Mouse (Mus musculus) spleen, adult 2 months (tissue): Measurements from ENCODE around the gene Tnnt1. TPM values are rescaled to one million over a fixed set of nuclear protein-coding genes. Genes with fewer than 3 reads are reported as not detected.
A peak's percentile ranks its signal among the peaks of the same experiment; 100 is the strongest.

Experiments used
- DNase-seq, 2 experiments: peaks; one replicate each; pipeline versions ENCODE4 v3.0.0 to v3.0.0-alpha.2; 2012 to 2021; ENCODE audit warnings: low spot score in 2 of 2, low read depth in 1 of 2
- H3K27ac ChIP-seq: fragments of 200-500 bp; 2 replicates; pipeline ENCODE4 v1.5.1; 2012; ENCODE audit warnings: low read length, inconsistent platforms; ENCODE audit not compliant: insufficient read depth
- H3K27me3 ChIP-seq: fragments of 200-500 bp; 2 replicates; pipeline ENCODE4 v1.6.1; 2012; ENCODE audit warnings: mild to moderate bottlenecking, moderate library complexity, low read length, inconsistent platforms; ENCODE audit not compliant: control insufficient read depth, insufficient read depth
- H3K36me3 ChIP-seq: fragments of 200-500 bp; 2 replicates; pipeline ENCODE4 v1.6.1; 2012; ENCODE audit warnings: mild to moderate bottlenecking, low read length, inconsistent platforms; ENCODE audit not compliant: control insufficient read depth, insufficient read depth
- H3K4me1 ChIP-seq: fragments of 200-500 bp; 2 replicates; pipeline ENCODE4 v1.6.1; 2011; ENCODE audit warnings: inconsistent platforms; ENCODE audit not compliant: control insufficient read depth, insufficient read depth, insufficient read length
- H3K4me3 ChIP-seq: fragments of 200-500 bp; 2 replicates; pipeline ENCODE4 v1.5.1; 2011; ENCODE audit warnings: mild to moderate bottlenecking, inconsistent platforms; ENCODE audit not compliant: insufficient read depth, insufficient read length; ENCODE audit errors: extremely low read depth
- CTCF ChIP-seq: fragments of 200-500 bp; IDR thresholded peaks from 2 replicates; pipeline ENCODE4 v1.5.1; 2011; ENCODE audit warnings: mild to moderate bottlenecking, inconsistent platforms; ENCODE audit not compliant: insufficient read depth, insufficient read length, insufficient replicate concordance; ENCODE audit errors: extremely low read depth
- POLR2A ChIP-seq: fragments of 200-500 bp; IDR thresholded peaks from 2 replicates; pipeline ENCODE4 v1.6.1; 2011; ENCODE audit warnings: low read depth, low read length, inconsistent platforms
- WGBS: fragments of 180-500 bp; shearing (Covaris S2); methylation state at CpG from one replicate; pipeline ENCODE4 v1.1.7; 2018; 5-methylcytosine and 5-hydroxymethylcytosine counted together
- polyA plus RNA-seq: library from polyadenylated mRNA; depleted of rRNA; stranded (reverse); fragments of >200 nt; gene quantifications from 2 replicates; pipeline ENCODE4 v1.2.3, GENCODE M21; 2012

Gene Tnnt1
- polyA plus RNA-seq, 1 experiment, result 0.53 TPM

DNA sequence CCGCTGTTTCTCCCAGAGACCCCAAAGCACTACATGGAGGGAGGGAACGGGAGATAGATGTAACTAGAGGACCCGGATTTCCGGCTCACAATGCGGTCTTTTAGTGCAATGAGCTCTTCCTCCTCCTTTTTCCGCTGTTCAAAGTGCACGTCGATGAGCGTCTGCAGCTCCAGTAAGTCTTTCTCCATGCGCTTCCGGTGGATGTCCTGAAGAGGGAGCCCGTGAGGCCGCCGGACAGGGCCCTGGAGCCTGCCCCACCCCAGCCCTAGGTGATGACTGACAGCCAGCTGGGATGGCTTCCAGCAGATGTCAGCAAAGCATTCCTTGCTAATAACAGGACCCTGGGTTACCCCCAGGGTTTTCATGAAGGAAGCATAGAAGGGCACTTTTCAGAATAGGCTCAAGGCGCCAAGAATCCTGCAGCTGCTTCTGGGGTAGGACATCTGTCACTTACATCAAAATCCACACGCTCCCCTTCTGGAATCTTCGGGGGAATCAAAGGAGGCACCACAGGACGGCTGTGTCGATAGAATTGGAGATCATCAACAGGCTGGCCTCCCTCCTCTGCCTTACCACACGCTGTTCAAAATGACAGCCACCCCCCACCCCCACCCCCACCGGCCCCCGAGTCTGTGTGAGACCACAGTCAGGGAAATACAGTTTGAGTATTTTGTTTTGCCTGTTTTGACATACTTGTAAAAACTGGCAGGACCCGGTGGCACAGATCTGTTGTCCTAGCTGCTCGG, 6.1 kb downstream of the Tnnt1 start:
- Histone ChIP-seq H3K4me3 (no peak overlapping the region), H3K27ac (no peak overlapping the region), H3K36me3 (no peaks in the 10 kb centered on the region), H3K27me3 (no peaks in the 10 kb centered on the region), H3K4me1 (peaks cover 2% of the 10 kb centered on the region; the same call in 1 of the 2 replicates)
- TF ChIP-seq CTCF (peak; percentile 81), POLR2A (no peak)
- 30% methylated on average over 24 of the region's 24 CpGs for WGBS
- peak in 1 of 2 experiments; percentile 66 for DNase-seq

DNA sequence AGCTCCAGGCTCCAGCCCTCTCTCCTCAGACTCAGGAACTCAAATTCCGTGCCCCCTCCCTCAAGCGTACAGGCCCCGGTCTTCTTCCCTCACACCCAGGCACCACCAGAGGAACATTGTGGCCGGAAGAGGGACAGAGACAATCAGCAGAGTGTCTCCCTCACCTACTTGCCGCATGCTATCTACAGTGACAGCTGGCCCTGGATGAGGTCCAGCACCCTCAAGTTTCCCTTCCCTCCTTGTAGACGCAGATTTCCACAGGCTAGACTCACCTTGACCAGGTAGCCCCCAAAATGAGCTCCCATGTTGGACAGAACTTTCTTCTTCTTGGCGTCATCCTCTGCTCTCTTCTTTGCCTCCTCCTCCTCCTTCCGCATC, 7.5 kb downstream of the Tnnt1 start:
- DNase-seq, result no peak
- Histone ChIP-seq H3K27ac (no peak overlapping the region), H3K27me3 (no peaks in the 10 kb centered on the region), H3K36me3 (no peaks in the 10 kb centered on the region), H3K4me3 (no peak overlapping the region), H3K4me1 (peaks cover 8% of the 10 kb centered on the region; the same call in 1 of the 2 replicates)
- 69% methylated on average over 8 of the region's 8 CpGs for WGBS
- no peak for TF ChIP-seq CTCF
- no peak for TF ChIP-seq POLR2A

DNA sequence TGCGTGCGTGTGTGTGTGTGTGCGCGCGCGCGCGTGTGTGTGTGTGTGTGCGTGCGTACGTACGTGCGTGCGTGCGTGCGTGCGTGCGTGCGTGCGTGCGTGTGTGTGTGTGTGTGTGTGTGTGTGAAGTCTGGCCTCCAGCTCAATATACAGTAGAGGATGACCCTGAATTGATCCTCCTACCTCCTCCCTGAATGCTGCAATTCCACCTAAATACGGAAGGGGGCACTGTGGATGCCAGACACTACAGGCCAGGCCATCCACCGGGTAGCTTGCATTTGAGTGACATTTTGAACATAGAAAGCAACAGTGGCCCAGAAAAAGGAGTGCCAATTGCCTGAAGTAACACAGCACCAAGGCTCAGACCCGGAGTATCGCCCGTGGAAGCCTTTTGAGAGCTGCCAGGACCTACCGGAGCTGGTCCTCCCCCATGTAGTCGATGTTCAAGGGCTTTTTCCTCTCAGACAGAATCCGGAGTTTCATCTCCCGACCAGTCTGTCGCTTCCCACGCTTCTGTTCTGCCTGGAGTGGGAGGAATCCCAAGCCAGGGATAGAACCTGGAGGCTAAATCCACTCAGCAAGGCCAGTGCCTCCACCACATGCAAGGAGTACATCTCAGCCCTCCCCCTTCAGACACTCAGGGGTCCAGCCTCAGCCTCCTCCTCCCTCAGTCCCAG, 8.0 kb downstream of the Tnnt1 start:
- Histone ChIP-seq H3K36me3 (no peaks in the 10 kb centered on the region), H3K27ac (no peak overlapping the region), H3K27me3 (no peaks in the 10 kb centered on the region), H3K4me1 (peaks cover 8% of the 10 kb centered on the region; the same call in 1 of the 2 replicates), H3K4me3 (no peak overlapping the region)
- no peak for TF ChIP-seq POLR2A
- TF ChIP-seq CTCF, result peak; percentile 6; the same call in 1 of the 2 replicates
- WGBS, result 86% methylated on average over 31 of the region's 32 CpGs
- no peak for DNase-seq

DNA sequence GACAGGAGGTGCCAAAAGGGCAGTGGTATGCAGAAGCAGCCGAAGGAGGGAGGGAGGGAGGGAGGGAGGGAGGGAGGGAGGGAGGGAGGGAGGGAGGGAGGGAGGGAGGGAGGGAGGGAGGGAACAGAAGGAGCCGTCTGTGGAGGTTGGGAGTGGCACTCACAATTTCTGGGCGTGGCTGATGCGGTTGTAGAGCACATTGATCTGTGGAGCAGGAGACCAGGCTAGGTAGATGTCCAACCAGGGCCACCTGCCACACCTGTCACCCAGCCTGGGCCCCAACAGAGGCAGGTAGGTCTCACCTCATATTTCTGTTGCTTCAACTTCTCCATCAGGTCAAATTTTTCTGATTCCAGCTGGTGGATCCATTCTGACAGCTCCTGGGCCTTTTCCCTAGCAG, 9.0 kb downstream of the Tnnt1 start:
- Histone ChIP-seq H3K27me3 (no peaks in the 10 kb centered on the region), H3K4me1 (peaks cover 8% of the 10 kb centered on the region; the same call in 1 of the 2 replicates), H3K4me3 (no peak overlapping the region), H3K27ac (no peak overlapping the region), H3K36me3 (no peaks in the 10 kb centered on the region)
- WGBS, result 73% methylated on average over 3 of the region's 4 CpGs
- TF ChIP-seq POLR2A (no peak), CTCF (no peak)
- DNase-seq, result no peak

DNA sequence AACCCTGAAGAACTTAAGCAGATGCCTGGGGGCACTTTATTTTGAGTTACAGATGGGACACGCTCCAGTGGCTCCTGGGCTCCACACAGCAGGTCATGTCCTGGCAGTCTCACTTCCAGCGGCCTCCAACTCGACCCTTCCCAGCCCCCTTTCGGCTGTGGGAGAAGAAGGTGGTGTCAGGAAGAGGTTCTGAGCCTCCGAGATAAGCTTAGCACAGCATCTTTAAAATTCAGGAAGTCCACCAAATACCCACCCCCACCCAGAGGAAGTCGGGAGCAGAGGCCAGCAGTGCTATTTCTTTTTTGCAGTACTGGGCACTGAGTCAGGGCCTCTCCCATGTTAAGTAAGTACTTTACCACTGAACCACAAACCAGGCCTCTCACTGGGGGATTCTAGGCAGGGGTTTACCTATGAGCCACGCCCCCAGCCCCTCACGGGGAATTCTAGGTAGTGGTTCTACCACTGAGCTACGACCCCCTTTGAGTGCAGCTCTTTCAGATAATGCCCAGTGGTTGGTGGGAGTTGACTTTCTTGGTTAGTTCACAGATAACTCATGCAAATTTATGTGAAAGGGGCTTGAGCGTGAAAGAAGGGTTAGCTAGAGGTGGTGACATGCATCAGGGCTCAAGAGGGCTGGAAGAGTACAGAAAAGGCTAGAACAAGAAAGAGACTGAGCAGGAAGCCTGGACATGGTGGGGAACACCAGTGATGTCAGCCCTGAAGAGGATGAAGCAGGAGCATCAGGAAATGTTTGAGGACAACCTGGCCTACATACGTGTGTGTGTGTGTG, 11.3 kb downstream of the Tnnt1 start:
- no peak for TF ChIP-seq CTCF
- TF ChIP-seq POLR2A, result no peak
- H3K27ac ChIP-seq, result peak overlapping the region; percentile 61
- H3K4me3 ChIP-seq, result no peak overlapping the region
- H3K27me3 ChIP-seq, result no peaks in the 10 kb centered on the region
- H3K4me1 ChIP-seq, result peaks cover 13% of the 10 kb centered on the region; the same call in 1 of the 2 replicates
- no peaks in the 10 kb centered on the region for H3K36me3 ChIP-seq
- 25% methylated on average over 11 of the region's 11 CpGs for WGBS
- no peak for DNase-seq

DNA sequence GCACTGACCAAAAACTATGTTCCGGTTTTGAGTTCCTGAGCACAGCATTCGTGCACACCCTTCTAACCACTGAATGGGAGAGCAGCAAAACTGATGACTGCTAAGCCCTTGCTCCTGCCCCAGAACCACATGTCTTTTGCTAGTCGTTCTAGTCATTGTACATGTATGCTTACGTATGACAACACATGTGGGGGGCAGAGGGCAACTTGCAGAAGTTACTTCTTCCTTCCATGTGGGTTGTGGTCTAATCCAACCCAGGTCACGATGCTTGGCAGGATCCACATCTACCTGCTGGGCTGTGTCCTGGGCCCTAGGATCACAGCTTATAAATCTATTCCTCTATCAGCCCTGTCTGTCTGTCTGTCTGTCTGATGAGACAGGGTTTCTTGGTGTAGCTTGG, 12.3 kb downstream of the Tnnt1 start:
- no peak for DNase-seq
- H3K27ac ChIP-seq, result peak overlapping the region; percentile 61
- TF ChIP-seq CTCF, result no peak
- TF ChIP-seq POLR2A, result no peak
- peaks cover 19% of the 10 kb centered on the region; the same call in 1 of the 2 replicates for H3K4me1 ChIP-seq
- no peak overlapping the region for H3K4me3 ChIP-seq
- WGBS, result 68% methylated on average over 5 of the region's 5 CpGs
- peaks cover 2% of the 10 kb centered on the region; the same call in 1 of the 2 replicates for H3K36me3 ChIP-seq
- H3K27me3 ChIP-seq, result no peaks in the 10 kb centered on the region
